Mouse (Mus musculus) thymus, adult 2 months (tissue): ENCODE measurements around the gene Ahrr.

ENCODE experiments used
- CTCF ChIP-seq: fragments of 200-500 bp; IDR thresholded peaks from 2 replicates; pipeline ENCODE4 v1.5.1; 2012; ENCODE audit warnings: mild to moderate bottlenecking, control low read depth, low read length, moderate library complexity, borderline replicate concordance; ENCODE audit not compliant: control insufficient read depth, poor library complexity, insufficient read depth; ENCODE audit errors: extremely low read depth
- POLR2A ChIP-seq: fragments of 200-500 bp; IDR thresholded peaks from 2 replicates; pipeline ENCODE4 v1.6.1; 2012; ENCODE audit warnings: mild to moderate bottlenecking, low read length, control low read depth, moderate library complexity; ENCODE audit not compliant: control insufficient read depth, poor library complexity, insufficient read depth; ENCODE audit errors: extremely low read depth

GRCm38 (mm10) chr13:74167492-74167891 is 124.6 kb downstream of the Ahrr start:
- TF ChIP-seq CTCF: no peak
- no peak for TF ChIP-seq POLR2A
